In genomic region chr3:148838095-148838834, GRCm38 (mm10) we compare ENCODE assay signal across 17 mouse cellular contexts.
A peak's percentile ranks its signal among the peaks of the same experiment; 100 is the strongest.
DNase-seq lines count a peak whose midpoint lies in the region; ATAC-seq and TF ChIP-seq lines count a peak whose summit lies in the region.
"Had no signal": no experiment of that assay in that cellular context is flagged by ENCODE, and none has a peak within 500 bp of the region (broad histone marks: within the 10 kb centered on the region; RNA-seq: fewer than 3 reads in every experiment).

No protein-coding gene starts in this region.

- no peak for TF ChIP-seq EP300 in heart, adult 2 months (IDR thresholded peaks at IDR 0.05; ENCODE audit: insufficient read depth, low read depth, low read length)

- H3K27me3 ChIP-seq in heart, adult 2 months (ENCODE audit: control insufficient read depth, insufficient read depth, low read length), result no peaks in the 10 kb centered on the region
- H3K27me3 ChIP-seq in midbrain, embryonic 14.5 days (ENCODE audit: control insufficient read depth, insufficient read depth, low read length), result no peaks in the 10 kb centered on the region
- H3K27me3 ChIP-seq: limb, embryonic 13.5 days had no signal

- H3K4me3 ChIP-seq in heart, adult 2 months, result no peak overlapping the region
- H3K4me3 ChIP-seq in midbrain, embryonic 14.5 days (replicated peaks; ENCODE audit: low read depth, low read length), result no peak overlapping the region
- H3K4me3 ChIP-seq: embryonic facial prominence, embryonic 10.5 days; gastrocnemius, adult 2 months; left cerebral cortex, adult 2 months; limb, embryonic 13.5 days; myocyte had no signal

- H3K4me2 ChIP-seq in midbrain, embryonic 14.5 days (ENCODE audit: low read length), result no peak overlapping the region
- H3K4me2 ChIP-seq: limb, embryonic 13.5 days; lung, embryonic 14.5 days had no signal

- TF ChIP-seq POLR2A in heart, adult 2 months (IDR thresholded peaks at IDR 0.05; ENCODE audit: insufficient read depth, low read depth, low read length), result no peak

- peaks cover 12% of the 10 kb centered on the region for H3K36me3 ChIP-seq in heart, adult 2 months (ENCODE audit: control insufficient read depth, insufficient read depth, low read length)
- peaks cover 43% of the 10 kb centered on the region for H3K36me3 ChIP-seq in midbrain, embryonic 14.5 days (ENCODE audit: control insufficient read depth, insufficient read depth, low read length)

- no peak for TF ChIP-seq CTCF in heart, adult 2 months (IDR thresholded peaks at IDR 0.05)

- peak; percentile 54; the same call in 1 of the 2 replicates for ATAC-seq in midbrain, embryonic 14.5 days (ENCODE audit: low FRiP score, low TSS enrichment)

- no peaks in the 10 kb centered on the region for H3K79me2 ChIP-seq in heart, adult 2 months (replicated peaks; ENCODE audit: control insufficient read depth, insufficient read depth, low read length)

- intact Hi-C loops in heart, adult 2 months (cut with DNase I), result loop anchor here (10.0 kb wide), 1 partner anchor 607 kb away; no protein-coding TSS in a partner anchor

- no peak overlapping the region for H3K27ac ChIP-seq in heart, adult 2 months
- no peak overlapping the region for H3K27ac ChIP-seq in midbrain, embryonic 14.5 days (replicated peaks; ENCODE audit: low read depth, low read length)
- H3K27ac ChIP-seq: embryonic facial prominence, embryonic 10.5 days; gastrocnemius, adult 2 months; left cerebral cortex, adult 2 months; limb, embryonic 13.5 days had no signal

- H3K4me1 ChIP-seq in heart, adult 2 months (ENCODE audit: control insufficient read depth, insufficient read depth, low read length), result peaks cover 3% of the 10 kb centered on the region
- peaks cover 21% of the 10 kb centered on the region for H3K4me1 ChIP-seq in midbrain, embryonic 14.5 days (ENCODE audit: control insufficient read depth, insufficient read depth, low read length)
- H3K4me1 ChIP-seq: embryonic facial prominence, embryonic 10.5 days had no signal

- WGBS in heart, adult 2 months, result 72% methylated on average over 13 of the region's 13 CpGs
- 46% methylated on average over 13 of the region's 13 CpGs for WGBS in midbrain, embryonic 14.5 days

- no peaks in the 10 kb centered on the region for H3K9me3 ChIP-seq in midbrain, embryonic 14.5 days (ENCODE audit: control insufficient read depth, low read length)
- H3K9me3 ChIP-seq: embryonic facial prominence, embryonic 10.5 days; limb, embryonic 13.5 days had no signal

- peak; percentile 52 to 63 for DNase-seq in cerebellum, postnatal 10 days
- DNase-seq in cerebellum, adult 8-10 months, result no peak
- peak; percentile 34 for DNase-seq in heart, postnatal 4 days
- DNase-seq in heart, adult 2 months, result no peak
- peak; percentile 12 for DNase-seq in NIH3T3 (ENCODE audit: low read depth)
- peak; percentile 64 for DNase-seq in midbrain, embryonic 14.5 days
- DNase-seq in layer of hippocampus, adult 11-12 months (ENCODE audit: low spot score), result no peak
- DNase-seq in thymus, postnatal 0 days (ENCODE audit: low spot score), result no peak
- DNase-seq: adrenal gland, adult 2 months; gastrocnemius, adult 2 months; kidney, adult 11 months; lung, embryonic 14.5 days; thymus, adult 18-20 months had no signal

- no peak overlapping the region for H3K9ac ChIP-seq in heart, adult 2 months (ENCODE audit: low read depth, low read length)
- H3K9ac ChIP-seq in midbrain, embryonic 14.5 days (replicated peaks; ENCODE audit: low read length), result no peak overlapping the region
- H3K9ac ChIP-seq: limb, embryonic 13.5 days; lung, embryonic 14.5 days had no signal

Comparison
In these comparisons a context has a peak if more than half of its experiments do, and no peak if none do; other contexts are left out.
1. DNase-seq: peak in cerebellum, postnatal 10 days (2 of 2), heart, postnatal 4 days (single experiment), NIH3T3 (single experiment) and midbrain, embryonic 14.5 days (single experiment); none in cerebellum, adult 8-10 months (single experiment), heart, adult 2 months (0 of 2), layer of hippocampus, adult 11-12 months (single experiment) and thymus, postnatal 0 days (single experiment).